Mouse (Mus musculus) midbrain, embryonic 16.5 days (tissue): ENCODE results near the gene Nubp1. TPM values are rescaled to one million over a fixed set of nuclear protein-coding genes. Genes with fewer than 3 reads are reported as not detected.

ENCODE experiments used
- polyA plus RNA-seq: library from polyadenylated mRNA; unstranded; fragments of >200 nt; fragmentation: Nextera tagmentation; extraction: Ambion mirVana; gene quantifications from 2 replicates; pipeline ENCODE4 v1.2.1, GENCODE M21; 2015

Gene Nubp1
- polyA plus RNA-seq, 1 experiment from 2014 or later: 45.3 TPM

Other genes starting within 250 kb of the Nubp1 start
- 0.27 and 0.36 TPM in 2 replicates for gene Rpl39l, start 241.7 kb upstream of the Nubp1 start, polyA plus RNA-seq
- 0.08 TPM in 1 of 2 replicates, not detected in the other for gene Atf7ip2, start 219.2 kb upstream of the Nubp1 start, polyA plus RNA-seq
- gene Emp2, start 98.0 kb upstream of the Nubp1 start, polyA plus RNA-seq: 10.8 and 18.8 TPM in 2 replicates
- gene Tekt5, start 16.5 kb upstream of the Nubp1 start, polyA plus RNA-seq: 12.9 and 18.3 TPM in 2 replicates
- 54.2 and 54.7 TPM in 2 replicates for gene Tvp23a, start 35.4 kb downstream of the Nubp1 start, polyA plus RNA-seq
- gene Ciita, start 68.1 kb downstream of the Nubp1 start, polyA plus RNA-seq: 0.53 and 0.71 TPM in 2 replicates
- 12.7 and 13.3 TPM in 2 replicates for gene Dexi, start 131.1 kb downstream of the Nubp1 start, polyA plus RNA-seq
- 70.0 and 74.0 TPM in 2 replicates for gene Clec16a, start 133.4 kb downstream of the Nubp1 start, polyA plus RNA-seq